Mouse (Mus musculus): ENCODE data around the gene Gm21731.
"Not testable (repeated sequence)": the region's sequence is repeated elsewhere in the genome, so short reads cannot be mapped to it uniquely, and the experiment has no call there.

Gene Gm21731

GRCm38 (mm10) chr13:120238811-120239210, at the start of gene Gm21731:
Gm21731 (plus strand) TSS chr13:120239111.
- DNase-seq (ENCODE audit: low read depth, low spot score): not testable (repeated sequence)

GRCm38 (mm10) chr13:120196189-120196821, 42.6 kb upstream of the Gm21731 start:
- not testable (repeated sequence) for DNase-seq (ENCODE audit: low read depth, low spot score)

DNA sequence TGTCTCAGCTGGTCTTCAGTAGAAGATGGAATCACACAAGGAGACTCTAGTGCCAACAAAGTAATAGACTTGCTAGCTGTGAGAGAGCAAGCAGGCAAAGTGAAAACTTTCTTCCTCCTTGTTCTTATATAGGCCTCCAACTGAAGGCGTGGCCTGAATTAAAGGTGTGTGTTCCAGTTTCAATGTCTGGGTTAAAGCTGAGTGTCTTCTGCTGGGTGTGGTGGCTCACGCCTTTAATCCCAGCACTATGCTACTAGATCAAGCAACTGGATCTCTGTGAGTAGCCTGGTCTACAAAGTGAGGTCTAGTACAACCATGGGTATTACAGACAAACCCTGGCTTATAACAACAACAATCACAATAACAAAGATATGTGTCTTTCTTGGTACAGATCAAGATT, 23.1 kb upstream of the Gm21731 start, which contains the start of gene Gm21762:
Gene Gm21762, minus strand, starts transcription at position 101 of the 400 bp plus-strand sequence.
- not testable (repeated sequence) for DNase-seq (ENCODE audit: low read depth, low spot score)

GRCm38 (mm10) chr13:120220922-120221321, 18.0 kb upstream of the Gm21731 start:
- not testable (repeated sequence) for DNase-seq (ENCODE audit: low read depth, low spot score)

DNA sequence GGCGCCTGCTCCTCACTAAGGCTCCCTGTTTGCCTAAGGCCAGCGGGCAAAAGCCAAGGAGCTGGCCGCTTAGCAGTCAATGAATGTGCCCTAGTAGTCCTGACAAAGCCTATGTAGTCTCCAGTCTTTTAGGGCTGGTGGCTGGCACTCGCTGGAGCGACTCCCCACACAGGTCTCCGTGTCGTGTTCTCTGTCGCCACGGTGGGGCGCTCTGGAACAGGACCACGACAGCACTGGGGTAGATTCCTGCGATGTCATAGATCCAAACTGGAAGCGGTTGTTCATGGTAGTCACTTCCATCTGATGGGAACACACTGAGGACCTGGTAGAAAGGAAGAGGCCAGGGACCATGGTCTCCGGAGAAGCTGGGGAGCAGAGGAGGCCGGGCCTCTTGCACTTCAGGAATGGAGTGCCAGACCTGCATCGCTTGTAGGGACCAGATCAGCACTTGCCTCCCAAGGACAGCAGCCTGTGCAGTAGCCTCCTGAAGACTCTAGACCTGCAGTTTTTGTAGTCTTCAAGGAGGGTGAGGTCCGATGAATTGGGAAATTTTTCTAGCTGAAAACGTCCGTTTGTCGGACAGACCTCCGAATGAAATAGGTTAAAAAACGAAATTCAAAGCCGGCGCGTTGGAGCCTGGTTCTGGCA, 15.8 kb upstream of the Gm21731 start:
- not testable (repeated sequence) for DNase-seq (ENCODE audit: low read depth, low spot score)

DNA sequence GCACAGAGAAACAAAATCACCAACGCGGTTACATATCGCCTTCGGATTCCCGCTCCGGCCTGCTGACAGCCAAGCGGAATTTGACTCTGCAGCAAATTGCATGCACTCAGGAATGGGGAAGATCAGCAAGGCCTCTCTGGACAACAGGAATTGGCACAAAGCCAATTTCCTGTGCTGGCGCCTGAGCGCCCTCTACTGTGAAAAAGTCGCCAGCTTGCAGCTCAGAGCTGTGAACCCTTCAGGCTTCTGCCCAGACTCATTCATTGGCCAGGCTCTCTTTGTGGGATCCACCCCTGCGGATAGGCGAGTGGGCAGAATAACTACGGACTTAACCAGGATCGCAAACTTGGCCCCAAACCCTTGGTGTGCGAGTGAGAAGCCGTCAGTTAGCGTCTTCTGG, 7.1 kb upstream of the Gm21731 start:
- DNase-seq (ENCODE audit: low read depth, low spot score): not testable (repeated sequence)

DNA sequence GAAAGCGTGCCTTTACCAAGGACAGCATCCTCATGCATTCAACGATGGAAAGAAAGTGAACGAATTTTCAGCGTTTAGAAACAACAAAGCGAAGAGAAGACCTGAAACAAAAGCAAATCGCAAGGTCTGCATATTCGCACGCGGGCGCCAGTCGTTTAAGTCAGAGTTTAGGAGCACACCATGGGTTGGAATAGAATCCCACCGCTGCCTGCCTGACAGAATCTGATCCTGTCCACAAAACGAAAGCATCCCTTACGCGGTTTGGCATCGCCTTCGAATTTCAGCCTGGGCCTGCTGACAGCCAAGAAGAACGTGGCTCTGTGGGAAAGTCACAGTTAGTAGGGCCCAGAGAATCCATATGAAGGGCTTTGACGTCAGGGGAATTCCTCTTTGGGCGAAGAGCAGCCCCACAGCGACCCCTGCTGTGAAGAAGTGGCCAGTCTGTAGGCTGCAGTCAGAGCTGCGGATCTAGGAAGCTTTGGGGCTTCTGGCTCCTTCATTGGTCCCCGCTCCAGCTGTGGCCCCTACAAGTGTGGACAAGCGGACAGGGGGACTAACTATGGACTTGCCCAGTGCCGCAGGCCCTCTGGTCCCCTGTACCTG, 6.4 kb upstream of the Gm21731 start:
- not testable (repeated sequence) for DNase-seq (ENCODE audit: low read depth, low spot score)

DNA sequence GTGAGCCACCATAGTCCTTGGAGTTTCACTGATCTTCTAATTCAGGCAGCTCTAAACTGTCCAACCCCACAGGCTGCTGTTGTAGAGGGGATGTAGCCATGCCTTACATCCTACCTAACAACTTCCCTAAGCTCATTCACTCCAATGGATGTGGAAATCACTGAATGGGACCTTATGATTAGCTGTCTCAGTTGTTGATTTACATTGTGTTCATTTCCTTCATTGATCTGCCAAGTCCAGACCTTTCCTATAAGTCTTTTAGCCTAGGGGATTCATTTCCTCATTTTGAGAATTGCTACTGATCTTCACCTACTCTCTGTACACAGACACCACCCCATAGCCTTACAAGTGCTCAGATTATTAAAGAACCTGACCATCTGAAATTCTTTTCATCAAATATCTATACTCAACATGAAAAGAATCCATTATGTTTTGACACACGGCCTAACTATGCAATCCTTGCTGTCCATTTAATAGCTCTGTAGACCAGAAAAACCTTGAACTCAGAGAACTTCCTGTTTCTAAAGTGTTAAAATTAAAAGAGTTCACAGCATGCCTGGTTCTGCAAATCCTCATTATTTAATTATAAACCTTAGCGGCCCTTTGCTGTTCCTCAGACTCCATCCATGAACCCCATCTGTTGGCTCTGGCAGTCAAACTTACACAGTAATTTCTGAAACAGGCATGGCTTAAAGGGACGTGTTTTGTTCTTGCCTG, 12.5 kb downstream of the Gm21731 start:
- not testable (repeated sequence) for DNase-seq (ENCODE audit: low read depth, low spot score)

DNA sequence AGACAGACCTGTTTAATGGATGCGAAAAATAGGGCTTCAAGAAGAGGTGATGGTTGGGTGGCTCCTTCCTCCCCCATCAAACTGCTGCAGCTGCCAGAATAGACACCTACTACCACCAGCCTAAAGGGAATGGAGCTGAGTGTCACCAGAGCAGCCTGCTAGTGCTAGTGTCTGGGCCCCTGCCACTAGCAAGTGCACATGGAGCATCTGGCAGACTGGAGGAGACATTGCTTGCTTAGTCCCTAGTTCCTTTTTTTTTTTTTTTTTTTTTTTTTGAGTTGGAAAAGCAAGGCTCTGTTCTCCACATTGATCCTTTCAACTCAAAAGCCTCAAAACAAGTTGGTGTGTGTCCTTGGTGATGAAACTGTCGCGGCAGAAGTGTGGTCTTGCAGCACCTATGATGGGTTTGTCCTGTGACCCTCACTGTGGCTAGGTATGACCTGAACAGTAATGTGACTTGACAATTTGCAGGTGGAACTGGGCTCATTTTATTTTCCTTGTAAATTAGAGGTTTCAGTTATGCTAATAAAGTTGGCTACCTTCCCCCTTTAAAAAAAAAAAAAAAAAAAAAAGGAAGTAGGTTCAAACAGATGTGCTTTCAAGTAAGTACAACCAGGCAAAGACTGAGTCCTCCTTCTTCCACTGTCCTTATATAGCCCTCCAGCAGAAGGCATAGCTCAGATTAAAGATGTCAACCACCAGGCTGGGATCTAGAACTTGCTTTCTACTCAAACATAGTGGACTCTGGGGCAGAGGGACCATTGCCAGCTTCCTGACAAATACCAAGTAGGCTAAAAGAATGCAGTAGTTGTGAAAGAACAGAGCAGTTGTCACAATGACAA, 20.1 kb downstream of the Gm21731 start:
- DNase-seq (ENCODE audit: low read depth, low spot score): not testable (repeated sequence)

- not testable (repeated sequence) for DNase-seq (ENCODE audit: low read depth, low spot score)
These were observed 20.8 kb downstream of the Gm21731 start for GRCm38 (mm10) chr13:120259718-120260117.

DNA sequence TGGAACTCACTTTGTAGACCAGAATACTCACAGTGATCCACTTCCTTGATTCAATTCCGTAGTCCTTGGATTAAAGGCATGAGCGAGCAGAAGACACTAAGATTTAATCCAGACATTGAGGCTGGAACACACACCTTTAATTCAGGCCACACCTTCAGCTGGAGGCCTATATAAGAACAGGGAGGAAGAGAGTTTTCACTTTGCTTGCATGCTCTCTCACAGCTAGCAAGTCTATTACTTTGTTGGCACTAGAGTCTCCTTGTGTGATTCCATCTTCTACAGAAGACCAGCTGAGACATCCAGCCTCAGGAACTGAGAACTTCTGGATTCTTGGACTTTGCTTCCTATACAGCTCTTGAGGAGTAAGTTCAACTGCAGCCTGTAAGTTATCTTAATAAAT, 24.0 kb downstream of the Gm21731 start, which contains the start of gene AF067061:
Gene AF067061, plus strand, starts transcription at position 245 of the 400 bp plus-strand sequence.
- not testable (repeated sequence) for DNase-seq (ENCODE audit: low read depth, low spot score)

- not testable (repeated sequence) for DNase-seq (ENCODE audit: low read depth, low spot score)
These were observed 38.9 kb downstream of the Gm21731 start for GRCm38 (mm10) chr13:120277837-120278236.

GRCm38 (mm10) chr13:120278784-120279183, 39.9 kb downstream of the Gm21731 start:
- DNase-seq (ENCODE audit: low read depth, low spot score): no peak

All from forelimb bud, embryonic 11.5 days (tissue).